Mouse (Mus musculus): ENCODE measurements around the gene Ccdc116.
"Not testable (repeated sequence)": the region's sequence is repeated elsewhere in the genome, so short reads cannot be mapped to it uniquely, and the experiment has no call there.

The Ccdc116 gene

GRCm38 (mm10) chr16:17146772-17147235 lies at the start of gene Ccdc116:
Ccdc116 (minus strand) TSS chr16:17147229.
- DNase-seq (ENCODE audit: low spot score in 2 of 2) = peak; percentile 70 to 81

- no peak for DNase-seq (ENCODE audit: low spot score in 2 of 2)
Measured at GRCm38 (mm10) chr16:17193823-17194222, 46.8 kb upstream of the Ccdc116 start.

- DNase-seq (ENCODE audit: low spot score in 2 of 2) = no peak
Measured at GRCm38 (mm10) chr16:17185475-17185874, 38.4 kb upstream of the Ccdc116 start.

GRCm38 (mm10) chr16:17183003-17183402 lies 36.0 kb upstream of the Ccdc116 start:
- DNase-seq (ENCODE audit: low spot score in 2 of 2) = no peak

GRCm38 (mm10) chr16:17182136-17182535 lies 35.1 kb upstream of the Ccdc116 start:
- no peak for DNase-seq (ENCODE audit: low spot score in 2 of 2)

- DNase-seq (ENCODE audit: low spot score in 2 of 2) = no peak
Measured at GRCm38 (mm10) chr16:17181382-17181781, 34.4 kb upstream of the Ccdc116 start.

- DNase-seq (ENCODE audit: low spot score in 2 of 2) = no peak
Measured at GRCm38 (mm10) chr16:17179706-17180105, 32.7 kb upstream of the Ccdc116 start.

- no peak for DNase-seq (ENCODE audit: low spot score in 2 of 2)
Measured at GRCm38 (mm10) chr16:17177623-17178170, 30.7 kb upstream of the Ccdc116 start.

GRCm38 (mm10) chr16:17175765-17176164 lies 28.7 kb upstream of the Ccdc116 start:
- no peak for DNase-seq (ENCODE audit: low spot score in 2 of 2)

DNA sequence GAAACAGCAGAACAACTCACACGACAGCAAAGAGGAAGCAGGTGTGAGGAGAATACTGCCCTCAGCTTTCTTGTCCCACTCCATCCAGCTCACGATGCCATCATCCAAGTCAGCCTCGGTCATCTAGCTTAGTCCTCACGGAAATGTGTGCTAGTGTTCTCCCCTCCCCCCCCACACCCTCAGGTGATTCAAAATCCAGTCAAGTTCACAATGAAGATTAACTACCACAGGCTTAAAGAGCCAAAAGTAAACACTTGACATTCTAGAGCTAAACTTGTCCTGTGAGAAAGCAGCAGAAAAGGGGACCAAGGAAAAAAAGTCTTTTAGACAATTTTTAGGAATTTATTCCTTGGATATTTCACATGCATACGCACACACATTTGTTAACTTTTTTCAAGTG lies 21.0 kb upstream of the Ccdc116 start:
- DNase-seq (ENCODE audit: low spot score in 2 of 2) = no peak

- no peak for DNase-seq (ENCODE audit: low spot score in 2 of 2)
Measured at GRCm38 (mm10) chr16:17167179-17167578, 20.1 kb upstream of the Ccdc116 start.

GRCm38 (mm10) chr16:17165478-17165877 lies 18.4 kb upstream of the Ccdc116 start:
- not testable (repeated sequence) for DNase-seq (ENCODE audit: low spot score in 2 of 2)

DNA sequence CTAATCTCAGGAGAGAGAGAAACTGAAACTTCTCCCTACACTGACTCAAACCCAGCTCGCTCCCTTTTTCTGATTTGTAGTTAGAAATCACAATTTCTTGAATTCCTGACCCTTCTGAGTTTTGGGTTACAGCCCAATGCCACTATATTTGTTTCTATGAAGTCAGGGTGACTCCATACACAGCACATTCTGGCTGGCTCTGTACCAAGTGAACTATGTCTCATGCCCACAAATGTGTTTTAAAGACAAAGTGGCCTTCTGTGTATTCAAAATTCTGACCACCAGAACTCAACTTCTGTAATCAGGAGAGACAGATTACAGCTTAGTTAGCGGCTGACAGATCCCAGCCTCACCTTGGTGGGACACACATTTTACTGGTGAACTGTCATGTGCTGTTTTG lies 7.3 kb upstream of the Ccdc116 start:
- DNase-seq (ENCODE audit: low spot score in 2 of 2) = no peak

DNA sequence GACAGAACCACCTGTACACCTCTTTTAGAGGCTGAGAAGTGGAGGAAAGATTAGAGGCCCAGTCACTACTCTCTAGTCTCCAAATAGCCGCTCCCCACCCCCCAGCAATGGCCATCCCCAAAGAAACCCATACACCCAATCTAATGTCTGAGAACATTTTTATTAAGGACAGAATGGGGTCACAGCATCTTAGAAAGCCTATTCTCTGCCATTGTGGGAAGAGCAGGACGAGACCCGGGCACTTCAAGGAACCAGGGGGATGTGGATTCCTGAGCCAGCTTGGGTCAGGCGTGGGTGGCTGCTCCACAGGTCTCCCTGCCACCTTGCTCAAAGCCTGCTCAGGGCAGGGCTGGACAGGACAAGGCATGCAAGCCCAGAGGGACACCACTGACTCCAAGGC lies 4.8 kb upstream of the Ccdc116 start:
- DNase-seq (ENCODE audit: low spot score in 2 of 2) = no peak

DNA sequence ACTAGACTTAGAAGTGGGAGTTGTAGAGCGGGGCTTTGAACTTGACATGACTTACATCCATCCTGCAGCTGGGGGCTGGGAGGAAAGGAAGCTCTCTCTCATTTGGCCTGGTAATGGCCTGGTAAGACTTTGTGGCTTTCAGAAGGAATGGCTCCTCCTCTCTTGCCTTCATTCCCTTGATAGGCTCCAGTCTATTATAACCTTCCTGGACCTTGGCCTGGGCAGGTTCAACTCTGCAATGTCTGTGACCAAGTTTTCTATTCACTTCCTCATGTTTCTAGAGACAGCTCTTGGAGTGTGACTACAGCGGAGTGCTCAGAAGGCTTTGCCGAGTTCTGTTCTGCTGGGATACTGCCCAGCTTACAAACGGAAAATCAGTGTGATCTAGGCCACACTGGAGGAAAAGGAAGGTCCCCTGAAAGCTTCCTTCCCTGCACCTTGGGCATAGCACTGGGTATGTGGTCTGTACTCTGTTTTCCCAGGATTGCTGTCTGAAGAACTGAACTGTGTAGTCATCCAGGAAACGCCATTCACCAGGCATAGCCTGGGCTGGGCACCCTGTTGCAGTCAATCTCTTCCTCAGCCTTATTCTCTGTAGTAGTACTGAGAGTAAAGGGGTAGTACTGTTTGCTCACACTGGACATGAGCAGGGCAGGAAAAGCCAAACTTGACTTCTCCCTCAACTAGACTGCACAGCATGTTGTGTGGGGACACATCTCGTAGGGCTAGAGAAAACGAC lies 3.7 kb upstream of the Ccdc116 start:
- no peak for DNase-seq (ENCODE audit: low spot score in 2 of 2)

DNA sequence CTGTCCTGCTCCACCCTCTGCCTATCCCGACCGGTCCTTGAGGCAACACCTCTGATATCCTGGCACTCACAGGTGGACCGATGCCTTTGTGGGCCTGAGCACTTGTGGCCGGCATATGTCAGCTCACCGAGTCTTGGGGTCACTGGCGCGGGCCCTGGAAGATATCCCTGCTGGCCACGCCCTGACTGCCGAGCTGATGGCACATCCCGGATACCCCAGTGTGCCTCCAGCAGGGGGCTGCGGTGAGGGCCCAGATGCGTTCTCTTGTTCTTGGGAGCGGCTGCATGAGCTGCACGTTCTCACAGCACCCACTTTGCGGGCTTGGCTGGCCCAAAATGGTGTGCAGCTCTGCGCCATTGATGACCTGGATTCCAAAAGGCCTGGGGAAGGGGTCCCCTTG lies 1.1 kb upstream of the Ccdc116 start:
- no peak for DNase-seq (ENCODE audit: low spot score in 2 of 2)

DNA sequence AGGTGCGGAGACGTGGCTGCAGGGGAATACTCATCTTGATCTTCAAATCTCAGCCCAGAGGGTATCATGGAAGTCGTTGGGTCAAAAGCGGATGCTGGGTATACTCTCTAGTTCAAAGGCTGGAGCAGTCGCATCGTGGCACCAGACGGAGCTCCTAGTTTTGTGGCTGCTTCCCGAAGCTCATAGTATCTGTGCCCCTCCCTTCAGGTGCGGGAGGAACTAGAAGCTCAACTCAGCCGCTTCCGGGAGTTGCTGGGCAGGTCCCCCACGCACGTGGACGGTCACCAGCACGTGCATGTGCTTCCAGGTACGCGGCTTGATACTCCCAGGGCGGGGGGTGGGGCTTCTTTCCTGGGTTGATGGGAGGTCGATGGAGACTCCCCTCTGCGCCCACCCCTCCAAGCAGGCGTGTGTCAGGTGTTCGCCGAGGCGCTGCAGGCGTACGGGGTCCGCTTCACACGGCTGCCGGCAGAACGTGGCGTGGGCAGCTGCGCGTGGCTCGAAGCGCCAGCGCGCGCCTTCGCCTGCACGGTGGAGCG lies 431 bp upstream of the Ccdc116 start:
- DNase-seq (ENCODE audit: low spot score in 2 of 2) = no peak

- no peak for DNase-seq (ENCODE audit: low spot score in 2 of 2)
Measured at GRCm38 (mm10) chr16:17144339-17144738, 2.7 kb downstream of the Ccdc116 start, which contains the start of gene Ydjc. Ydjc (plus strand) TSS chr16:17144621.

DNA sequence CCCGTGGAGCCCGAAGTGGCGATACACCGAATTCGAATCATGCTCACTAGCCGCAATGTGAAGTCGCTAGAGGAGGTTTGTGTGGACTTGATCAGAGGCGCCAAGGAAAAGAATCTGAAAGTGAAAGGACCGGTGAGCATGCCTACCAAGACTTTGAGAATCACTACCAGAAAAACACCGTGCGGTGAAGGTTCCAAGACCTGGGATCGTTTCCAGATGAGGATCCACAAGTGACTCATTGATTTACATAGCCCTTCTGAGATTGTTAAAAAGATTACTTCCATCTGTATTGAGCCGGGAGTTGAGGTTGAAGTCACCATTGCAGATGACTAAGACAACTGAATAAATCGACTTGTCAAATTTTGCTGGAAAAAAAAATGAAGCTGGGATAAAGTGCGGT lies 9.7 kb downstream of the Ccdc116 start:
- DNase-seq (ENCODE audit: low spot score in 2 of 2) = no peak

GRCm38 (mm10) chr16:17132906-17133200 lies 14.2 kb downstream of the Ccdc116 start:
- no peak for DNase-seq (ENCODE audit: low spot score in 2 of 2)

- DNase-seq (ENCODE audit: low spot score in 2 of 2) = peak; percentile 92 to 97
Measured at GRCm38 (mm10) chr16:17132089-17132905, 14.7 kb downstream of the Ccdc116 start, which contains the start of gene Sdf2l1. Sdf2l1 (minus strand) TSS chr16:17132383.

Measured in urinary bladder, postnatal 4 days (tissue).